Mouse (Mus musculus): ENCODE data around the gene Kdm5a. TPM values are rescaled to one million over a fixed set of nuclear protein-coding genes. Genes with fewer than 3 reads are reported as not detected.

Gene Kdm5a
- total and polyA plus RNA-seq, 3 experiments, result 32.3 to 137 (median 87.3) TPM

DNA sequence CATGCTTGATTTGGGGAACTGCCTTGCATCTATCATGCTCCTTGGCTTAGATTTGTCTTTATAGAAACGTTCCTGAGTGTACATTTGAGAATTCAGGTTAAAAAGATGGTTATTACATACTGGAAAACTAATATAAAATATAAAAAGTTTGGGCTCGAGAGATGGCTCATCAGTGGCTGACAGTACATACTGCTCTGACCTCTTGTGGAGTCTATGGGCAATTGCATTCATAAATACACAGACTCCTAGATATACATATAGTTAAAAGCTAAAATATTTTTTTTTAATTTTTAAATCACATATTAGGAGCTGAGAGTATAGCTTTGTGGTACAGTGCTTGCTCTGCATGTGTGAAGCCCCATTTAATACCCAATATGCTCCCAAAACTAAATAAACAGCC, 31.6 kb upstream of the Kdm5a start:
- DNase-seq (ENCODE audit: low spot score), result no peak
- Histone ChIP-seq H3K36me3 (replicated peaks) (peaks cover 90% of the 10 kb centered on the region), H3K9me3 (replicated peaks) (no peaks in the 10 kb centered on the region), H3K4me1 (ENCODE audit: insufficient read depth, low read depth, low read length) (no peaks in the 10 kb centered on the region), H3K4me3 (ENCODE audit: low read depth, low read length) (no peak overlapping the region), H3K27me3 (ENCODE audit: insufficient read depth, low read length) (no peaks in the 10 kb centered on the region)
- TF ChIP-seq TAL1 (conservative IDR thresholded peaks at IDR 0.05; ENCODE audit: low read depth, low read length) (no peak), GATA1 (IDR thresholded peaks at IDR 0.05; ENCODE audit: borderline replicate concordance, low read length) (no peak), CTCF (IDR thresholded peaks at IDR 0.05; ENCODE audit: low read depth, low read length) (no peak)
- ATAC-seq (ENCODE audit: extremely low read depth, insufficient number of reproducible peaks, low FRiP score, poor library complexity, severe bottlenecking), result no peak

DNA sequence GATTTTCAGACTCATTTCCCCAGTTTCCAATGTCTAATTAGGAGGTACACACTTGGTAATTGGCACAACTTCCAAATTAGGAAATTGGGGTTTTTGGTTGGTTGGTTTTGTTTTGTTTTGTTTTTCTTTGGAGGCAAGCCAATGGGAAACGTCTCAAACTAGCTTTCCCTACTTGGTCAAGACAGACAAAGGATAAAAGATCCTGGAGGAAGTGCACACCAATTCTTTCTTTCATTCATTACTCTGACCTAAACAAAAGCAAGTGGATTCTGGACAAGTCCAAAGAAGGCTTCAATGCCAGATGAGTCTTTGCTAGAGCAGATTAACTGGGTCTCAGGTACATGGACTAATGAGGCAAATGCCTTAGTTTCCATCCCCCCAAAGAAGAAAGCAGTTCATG, 19.9 kb upstream of the Kdm5a start:
- peaks cover 2% of the 10 kb centered on the region; the same call in 1 of the 2 replicates for H3K4me1 ChIP-seq (ENCODE audit: insufficient read depth, low read depth, low read length)
- H3K4me3 ChIP-seq (ENCODE audit: low read depth, low read length), result no peak overlapping the region
- H3K36me3 ChIP-seq (replicated peaks), result peaks cover 92% of the 10 kb centered on the region
- DNase-seq (ENCODE audit: low spot score), result no peak
- H3K9me3 ChIP-seq (replicated peaks), result no peaks in the 10 kb centered on the region
- TF ChIP-seq CTCF (IDR thresholded peaks at IDR 0.05; ENCODE audit: low read depth, low read length), result no peak
- ATAC-seq (ENCODE audit: extremely low read depth, insufficient number of reproducible peaks, low FRiP score, poor library complexity, severe bottlenecking), result no peak
- H3K27me3 ChIP-seq (ENCODE audit: insufficient read depth, low read length), result no peaks in the 10 kb centered on the region

DNA sequence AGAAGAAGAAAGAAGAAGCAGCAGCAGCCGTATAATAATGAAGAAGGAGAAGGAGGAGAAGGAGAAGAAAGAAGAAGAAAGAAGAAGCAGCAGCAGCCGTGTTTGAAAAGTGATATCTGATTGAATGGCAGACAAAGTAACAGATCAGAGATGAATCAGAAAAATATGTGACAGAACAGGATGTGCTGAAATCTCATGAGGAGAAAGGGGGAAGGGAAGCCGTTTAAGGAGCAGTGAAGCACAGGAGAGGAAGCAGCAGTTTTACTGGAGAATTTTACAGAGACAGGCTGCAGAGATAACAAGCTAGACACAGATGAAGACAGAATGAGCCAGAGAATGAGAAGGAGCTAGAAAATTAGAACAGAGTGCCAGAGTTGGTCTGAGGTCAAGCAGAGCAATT, 14.9 kb upstream of the Kdm5a start:
- Histone ChIP-seq H3K27me3 (ENCODE audit: insufficient read depth, low read length) (no peaks in the 10 kb centered on the region), H3K9me3 (replicated peaks) (no peaks in the 10 kb centered on the region), H3K4me3 (ENCODE audit: low read depth, low read length) (no peak overlapping the region), H3K4me1 (ENCODE audit: insufficient read depth, low read depth, low read length) (peaks cover 6% of the 10 kb centered on the region; the same call in 1 of the 2 replicates), H3K36me3 (replicated peaks) (peaks cover 86% of the 10 kb centered on the region)
- ATAC-seq (ENCODE audit: extremely low read depth, insufficient number of reproducible peaks, low FRiP score, poor library complexity, severe bottlenecking) (no peak; the same call in 1 of the 2 replicates), DNase-seq (ENCODE audit: low spot score) (no peak)
- TF ChIP-seq TAL1 (conservative IDR thresholded peaks at IDR 0.05; ENCODE audit: low read depth, low read length) (no peak), CTCF (IDR thresholded peaks at IDR 0.05; ENCODE audit: low read depth, low read length) (no peak), GATA2 (IDR thresholded peaks at IDR 0.05; ENCODE audit: borderline replicate concordance, low read depth, low read length) (no peak), GATA1 (IDR thresholded peaks at IDR 0.05; ENCODE audit: borderline replicate concordance, low read length) (no peak), POLR2AphosphoS5 (IDR thresholded peaks at IDR 0.05; ENCODE audit: insufficient replicate concordance, low read depth, low read length) (no peak)

DNA sequence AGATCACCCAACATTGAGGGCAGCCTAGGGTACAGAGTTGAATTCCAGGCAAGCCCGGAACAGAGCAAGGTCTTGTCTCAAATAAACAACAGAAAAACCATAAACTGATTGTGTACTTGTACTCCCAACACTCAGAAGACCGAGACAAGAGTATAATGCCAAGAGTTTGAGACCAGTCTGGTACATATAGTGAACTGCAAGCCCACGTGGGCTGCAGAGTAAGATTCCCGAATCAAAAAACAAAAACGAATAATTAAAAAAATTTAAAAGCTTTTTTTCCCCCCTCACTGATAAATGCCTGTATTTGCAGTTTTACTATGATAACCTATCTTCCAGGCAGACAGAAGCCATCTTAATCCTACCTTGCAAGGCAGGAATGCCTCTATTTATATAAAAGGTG, 7.4 kb upstream of the Kdm5a start:
- no peaks in the 10 kb centered on the region for H3K9me3 ChIP-seq (replicated peaks)
- peak overlapping the region; percentile 71 for H3K4me3 ChIP-seq (ENCODE audit: low read depth, low read length)
- DNase-seq (ENCODE audit: low spot score) (no peak), ATAC-seq (ENCODE audit: extremely low read depth, insufficient number of reproducible peaks, low FRiP score, poor library complexity, severe bottlenecking) (no peak)
- peaks cover 29% of the 10 kb centered on the region for H3K36me3 ChIP-seq (replicated peaks)
- no peak for TF ChIP-seq CTCF (IDR thresholded peaks at IDR 0.05; ENCODE audit: low read depth, low read length)
- TF ChIP-seq TAL1 (conservative IDR thresholded peaks at IDR 0.05; ENCODE audit: low read depth, low read length), result no peak
- no peak for TF ChIP-seq GATA2 (IDR thresholded peaks at IDR 0.05; ENCODE audit: borderline replicate concordance, low read depth, low read length)
- TF ChIP-seq POLR2AphosphoS5 (IDR thresholded peaks at IDR 0.05; ENCODE audit: insufficient replicate concordance, low read depth, low read length), result no peak
- no peak for TF ChIP-seq GATA1 (IDR thresholded peaks at IDR 0.05; ENCODE audit: borderline replicate concordance, low read length)
- H3K27me3 ChIP-seq (ENCODE audit: insufficient read depth, low read length), result no peaks in the 10 kb centered on the region
- peaks cover 9% of the 10 kb centered on the region for H3K4me1 ChIP-seq (ENCODE audit: insufficient read depth, low read depth, low read length)

DNA sequence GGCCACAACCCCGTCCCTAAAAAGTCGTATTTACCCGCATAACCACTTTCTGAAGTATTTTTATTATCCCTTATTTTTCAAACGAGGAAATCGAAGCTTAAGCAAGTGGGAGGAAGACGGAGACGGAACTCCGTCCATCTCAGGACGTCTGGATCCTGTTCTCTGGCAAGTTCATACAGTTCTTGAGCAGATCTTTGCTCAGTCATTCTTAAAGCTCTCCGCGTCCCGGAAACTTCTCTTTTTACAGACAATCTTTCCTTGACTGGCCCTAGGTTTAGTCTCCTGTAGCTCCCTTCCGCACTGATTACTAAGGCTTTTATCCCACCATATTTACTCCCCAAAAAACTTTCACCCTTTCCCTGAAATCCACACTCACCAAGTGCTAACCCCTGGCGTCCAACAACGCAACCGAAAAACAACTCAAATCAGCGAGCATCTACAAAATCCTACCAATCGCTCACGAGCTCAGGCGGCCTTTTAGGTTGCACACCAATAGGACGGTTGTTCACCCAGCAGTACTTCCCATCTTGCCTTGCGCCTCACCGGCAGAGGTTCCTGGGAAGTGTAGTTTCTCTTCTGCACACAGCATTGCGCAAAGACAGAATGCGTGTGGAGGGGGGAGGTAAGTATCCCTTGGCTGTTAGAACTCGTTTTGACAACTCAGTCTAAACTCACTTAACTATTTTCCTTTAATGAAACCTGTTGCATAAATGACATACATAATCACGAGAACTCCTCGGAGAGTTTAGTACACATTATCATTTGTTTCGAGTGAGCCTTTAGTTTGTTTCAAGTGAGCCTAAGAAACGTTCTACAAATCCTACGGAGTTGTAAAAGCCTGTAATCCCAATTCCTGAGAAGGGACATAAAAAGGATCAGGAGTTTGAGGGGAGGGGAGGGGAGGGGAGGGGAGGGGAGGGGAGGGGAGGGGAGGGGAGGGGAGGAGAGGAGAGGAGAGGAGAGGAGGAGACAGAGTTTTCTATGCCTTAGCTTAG, 6.7 kb upstream of the Kdm5a start:
- Histone ChIP-seq H3K4me1 (ENCODE audit: insufficient read depth, low read depth, low read length) (peaks cover 9% of the 10 kb centered on the region), H3K9me3 (replicated peaks) (no peaks in the 10 kb centered on the region), H3K36me3 (replicated peaks) (peaks cover 23% of the 10 kb centered on the region), H3K27me3 (ENCODE audit: insufficient read depth, low read length) (no peaks in the 10 kb centered on the region), H3K4me3 (ENCODE audit: low read depth, low read length) (peak overlapping the region; percentile 71)
- no peak for TF ChIP-seq GATA2 (IDR thresholded peaks at IDR 0.05; ENCODE audit: borderline replicate concordance, low read depth, low read length)
- TF ChIP-seq TAL1 (conservative IDR thresholded peaks at IDR 0.05; ENCODE audit: low read depth, low read length), result no peak
- no peak for TF ChIP-seq CTCF (IDR thresholded peaks at IDR 0.05; ENCODE audit: low read depth, low read length)
- TF ChIP-seq GATA1 (IDR thresholded peaks at IDR 0.05; ENCODE audit: borderline replicate concordance, low read length), result no peak
- TF ChIP-seq POLR2AphosphoS5 (IDR thresholded peaks at IDR 0.05; ENCODE audit: insufficient replicate concordance, low read depth, low read length), result no peak
- peak; percentile 79 for DNase-seq (ENCODE audit: low spot score)
- ATAC-seq (ENCODE audit: extremely low read depth, insufficient number of reproducible peaks, low FRiP score, poor library complexity, severe bottlenecking), result peak; percentile 99

DNA sequence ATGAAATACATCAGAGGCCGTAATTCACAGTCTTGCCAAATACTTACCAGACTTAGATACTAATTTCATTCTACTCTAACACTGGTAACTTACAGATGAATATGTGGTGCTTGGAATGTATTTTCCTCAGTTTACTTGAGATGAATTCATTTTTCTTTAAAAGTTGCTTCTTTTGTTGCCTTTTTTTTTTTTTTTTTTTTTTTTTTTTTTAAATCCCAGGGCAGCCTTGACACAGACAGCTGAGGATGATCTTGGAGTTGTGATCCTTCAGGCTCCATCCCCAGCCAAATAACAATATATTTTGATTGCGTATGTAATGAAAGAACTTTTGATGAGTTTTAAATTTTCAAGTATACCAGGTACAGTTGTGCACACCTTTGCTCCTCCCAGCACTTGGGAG, 1.8 kb upstream of the Kdm5a start:
- TF ChIP-seq TAL1 (conservative IDR thresholded peaks at IDR 0.05; ENCODE audit: low read depth, low read length) (no peak), GATA1 (IDR thresholded peaks at IDR 0.05; ENCODE audit: borderline replicate concordance, low read length) (no peak), POLR2AphosphoS5 (IDR thresholded peaks at IDR 0.05; ENCODE audit: insufficient replicate concordance, low read depth, low read length) (no peak), GATA2 (IDR thresholded peaks at IDR 0.05; ENCODE audit: borderline replicate concordance, low read depth, low read length) (no peak)
- Histone ChIP-seq H3K36me3 (replicated peaks) (peaks cover 6% of the 10 kb centered on the region), H3K9me3 (replicated peaks) (no peaks in the 10 kb centered on the region), H3K27me3 (ENCODE audit: insufficient read depth, low read length) (no peaks in the 10 kb centered on the region), H3K4me3 (ENCODE audit: low read depth, low read length) (no peak overlapping the region; the same call in 1 of the 2 replicates), H3K4me1 (ENCODE audit: insufficient read depth, low read depth, low read length) (peaks cover 17% of the 10 kb centered on the region)
- no peak for ATAC-seq (ENCODE audit: extremely low read depth, insufficient number of reproducible peaks, low FRiP score, poor library complexity, severe bottlenecking)
- no peak for DNase-seq (ENCODE audit: low spot score)

Data from G1E (cell line).